Mouse (Mus musculus) G1E-ER4 (cell line): ENCODE results near the gene Atad2b. TPM values are rescaled to one million over a fixed set of nuclear protein-coding genes. Genes with fewer than 3 reads are reported as not detected.

Source experiments
- GATA1 ChIP-seq: IDR thresholded peaks from one replicate; pipeline ENCODE4 v1.8.0; 2012; ENCODE audit warnings: low read length, inconsistent platforms
- polyA plus RNA-seq: library from polyadenylated mRNA; stranded (reverse); fragments of >175 nt; gene quantifications from 2 replicates; pipeline ENCODE4 v1.2.3, GENCODE M21; 2012

Atad2b gene
- polyA plus RNA-seq, 1 experiment, result 64.8 TPM

- no peak for TF ChIP-seq GATA1
These were observed 108.2 kb downstream of the Atad2b start for GRCm38 (mm10) chr12:5025226-5025861.

DNA sequence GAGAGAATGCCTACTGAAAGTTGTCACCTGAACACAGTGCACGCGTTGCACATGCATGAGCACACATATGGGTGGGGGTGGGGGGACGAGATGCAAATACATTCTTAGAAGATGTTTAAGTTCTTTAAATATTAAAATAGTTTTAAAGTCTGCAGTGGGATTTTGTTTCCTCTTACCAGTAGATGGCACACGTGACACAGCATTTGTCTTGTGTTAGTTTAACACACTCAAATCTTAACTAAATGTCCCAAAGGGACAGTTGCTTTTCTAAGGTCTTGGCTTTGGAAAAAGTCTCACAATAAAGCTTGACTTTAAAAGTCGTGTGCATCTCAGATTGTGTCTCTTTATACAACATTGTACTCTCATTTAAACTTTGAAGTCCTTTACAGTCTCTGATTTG, 111.9 kb downstream of the Atad2b start:
- no peak for TF ChIP-seq GATA1

- no peak for TF ChIP-seq GATA1
These were observed 120.9 kb downstream of the Atad2b start for GRCm38 (mm10) chr12:5038008-5038407.

DNA sequence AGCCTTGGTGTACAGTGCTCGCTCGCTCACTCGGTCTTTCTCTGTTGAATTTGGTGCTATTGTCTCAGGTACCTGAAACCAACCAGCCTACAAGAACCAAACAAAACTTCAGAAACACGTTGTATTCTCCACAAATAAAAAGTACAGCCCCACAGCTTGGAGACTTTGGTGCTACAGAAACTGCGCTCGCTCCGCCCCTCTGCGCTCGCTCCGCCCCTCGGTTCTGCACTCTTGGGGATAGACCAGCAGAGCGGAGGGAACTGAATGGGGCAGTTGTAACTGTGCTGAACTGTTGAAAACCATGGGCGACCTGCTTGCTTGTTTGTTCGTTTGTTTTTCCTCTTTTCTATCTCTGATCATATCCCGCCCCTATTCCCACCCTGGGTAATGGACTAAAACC, 127.0 kb downstream of the Atad2b start:
- TF ChIP-seq GATA1, result no peak

DNA sequence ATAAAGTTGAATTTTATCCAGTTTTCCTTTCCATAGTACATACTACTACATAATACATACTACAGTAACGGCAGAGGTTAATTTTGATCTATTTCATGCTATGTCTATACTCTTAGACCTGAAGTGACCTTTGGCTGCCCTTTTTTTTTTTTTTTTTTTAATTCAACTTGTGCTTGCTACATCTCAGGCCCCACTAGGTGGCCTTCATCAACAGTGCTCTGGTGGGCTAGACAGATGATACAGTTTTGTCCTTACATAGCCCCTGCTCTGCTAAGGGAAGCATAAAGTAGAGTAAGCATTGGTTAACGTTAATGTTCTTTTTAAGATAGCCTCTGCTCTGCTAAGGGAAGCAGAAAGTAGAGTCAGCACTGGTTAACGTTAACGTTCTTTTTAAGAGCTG, 131.0 kb downstream of the Atad2b start:
- no peak for TF ChIP-seq GATA1

GRCm38 (mm10) chr12:5067590-5067989, 150.4 kb downstream of the Atad2b start:
- TF ChIP-seq GATA1, result no peak

- no peak for TF ChIP-seq GATA1
These were observed 153.0 kb downstream of the Atad2b start for GRCm38 (mm10) chr12:5070131-5070530.

DNA sequence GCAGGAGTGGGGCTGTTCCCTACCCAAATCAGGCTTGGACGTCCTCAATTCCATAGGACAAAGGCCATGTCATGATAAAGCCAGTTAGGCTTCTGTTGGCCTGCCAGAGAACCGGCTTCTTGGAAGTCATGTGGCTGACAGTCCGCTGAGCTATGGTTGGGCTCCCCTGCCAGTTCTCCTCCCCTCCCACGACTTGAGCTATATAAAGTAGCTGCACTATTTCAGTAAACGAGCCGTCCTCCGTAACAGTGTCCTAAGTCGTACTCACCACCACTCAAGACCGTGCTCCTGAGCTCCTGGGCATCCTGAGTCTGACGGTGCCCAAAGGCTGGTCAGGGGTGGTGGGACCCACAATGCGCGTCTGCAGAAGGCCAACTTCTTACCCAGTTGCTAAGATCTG, 156.0 kb downstream of the Atad2b start:
- TF ChIP-seq GATA1, result no peak

DNA sequence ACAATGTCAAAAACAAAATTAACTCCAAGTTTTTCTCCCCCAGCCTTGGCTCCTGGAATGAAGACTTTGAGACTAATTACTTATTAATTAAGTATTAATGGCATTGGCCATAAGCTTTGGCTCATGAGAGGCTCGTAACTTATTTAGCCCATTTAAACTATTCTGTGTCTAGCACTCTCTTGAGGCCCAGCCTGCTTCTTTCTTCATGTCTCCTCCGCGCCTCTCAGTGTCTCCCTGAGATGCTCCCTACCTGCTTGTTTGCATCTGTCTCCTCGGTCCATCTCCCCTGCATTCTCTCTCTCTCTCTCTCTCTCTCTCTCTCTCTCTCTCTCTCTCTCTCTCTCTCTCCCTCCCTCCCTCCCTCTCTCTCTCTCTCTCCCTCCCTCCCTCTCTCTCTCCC, 164.3 kb downstream of the Atad2b start:
- no peak for TF ChIP-seq GATA1

- TF ChIP-seq GATA1, result no peak
These were observed 167.6 kb downstream of the Atad2b start for GRCm38 (mm10) chr12:5084714-5085113.

- TF ChIP-seq GATA1, result no peak
These were observed 170.8 kb downstream of the Atad2b start for GRCm38 (mm10) chr12:5087787-5088519.

GRCm38 (mm10) chr12:5088639-5089038, 171.5 kb downstream of the Atad2b start:
- TF ChIP-seq GATA1, result no peak

Other genes with a start within 250 kb of the Atad2b start
- not detected in 2 replicates for gene Fam228a, start 178.9 kb upstream of the Atad2b start, polyA plus RNA-seq
- gene Pfn4, start 148.3 kb upstream of the Atad2b start, polyA plus RNA-seq, result not detected in 2 replicates
- not detected in 2 replicates for gene Fam228b, start 148.1 kb upstream of the Atad2b start, polyA plus RNA-seq
- 4.5 and 8.0 TPM in 2 replicates for gene Sf3b6, start 99.8 kb upstream of the Atad2b start, polyA plus RNA-seq
- 4.8 and 6.2 TPM in 2 replicates for gene Fkbp1b, start 75.8 kb upstream of the Atad2b start, polyA plus RNA-seq
- 0.57 and 3.3 TPM in 2 replicates for gene Wdcp, start 74.0 kb upstream of the Atad2b start, polyA plus RNA-seq
- 171 and 223 TPM in 2 replicates for gene Mfsd2b, start 43.0 kb upstream of the Atad2b start, polyA plus RNA-seq
- gene Ubxn2a, start 9.6 kb upstream of the Atad2b start, polyA plus RNA-seq, result 18.4 and 37.7 TPM in 2 replicates